Mouse (Mus musculus): ENCODE measurements around the gene Cdca3.

GRCm38 (mm10) chr6:124808358-124809012 is 20.9 kb upstream of the Cdca3 start, which contains the start of gene Spsb2:
- TF ChIP-seq CTCF (IDR thresholded peaks at IDR 0.05; ENCODE audit: low read depth, low read length) (no peak), POLR2A (IDR thresholded peaks at IDR 0.05; ENCODE audit: extremely low read depth, insufficient read depth, low read length) (no peak)

All from liver, adult 2 months (tissue).